Mouse (Mus musculus): Measurements from ENCODE around the gene 4933415F23Rik. TPM values are rescaled to one million over a fixed set of nuclear protein-coding genes. Genes with fewer than 3 reads are reported as not detected.
"Not testable (repeated sequence)": the region's sequence is repeated elsewhere in the genome, so short reads cannot be mapped to it uniquely, and the experiment has no call there.

Gene 4933415F23Rik
- polyA plus RNA-seq (2015; fragmentation: Nextera tagmentation; extraction: Ambion mirVana), result not detected in 2 replicates

GRCm38 (mm10) chr1:23102021-23102420 is at the start of gene 4933415F23Rik:
Gene 4933415F23Rik, minus strand, starts transcription at chr1:23102253.
- Histone ChIP-seq H3K27ac (no peak within 1 kb of the TSS), H3K4me3 (no peak within 1 kb of the TSS), H3K9ac (no peak within 1 kb of the TSS), H3K36me3 (replicated peaks) (no peaks in the 10 kb centered on the region), H3K4me1 (no peaks in the 10 kb centered on the region), H3K9me3 (no peaks in the 10 kb centered on the region), H3K4me2 (no peak within 1 kb of the TSS), H3K27me3 (replicated peaks) (no peaks in the 10 kb centered on the region)
- WGBS, result 95% methylated on average over 20 of the region's 20 CpGs
- ATAC-seq (replicated peaks), result no peak

DNA sequence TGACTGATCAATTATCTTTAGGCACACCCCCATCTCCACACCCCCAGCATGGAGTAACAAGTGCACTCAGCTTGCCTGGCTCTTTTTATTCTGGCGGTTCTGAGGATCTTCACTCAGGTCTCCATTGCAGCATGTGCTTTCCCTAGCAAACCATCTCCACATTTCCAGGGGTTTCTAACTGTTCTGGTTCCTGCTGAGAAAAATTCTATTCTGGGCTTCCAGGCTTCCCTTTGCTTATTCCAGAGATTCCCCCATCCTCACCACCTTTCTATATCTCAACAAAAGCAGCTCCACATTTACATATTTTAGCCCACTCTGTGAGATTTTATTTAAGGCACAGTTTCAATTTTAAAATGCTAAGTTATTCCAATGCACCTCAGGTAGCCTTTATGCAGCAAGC is 49.7 kb upstream of the 4933415F23Rik start:
- Histone ChIP-seq H3K4me3 (no peak overlapping the region), H3K4me2 (no peak overlapping the region), H3K27ac (no peak overlapping the region), H3K4me1 (no peaks in the 10 kb centered on the region), H3K27me3 (replicated peaks) (no peaks in the 10 kb centered on the region), H3K36me3 (replicated peaks) (no peaks in the 10 kb centered on the region), H3K9ac (no peak overlapping the region), H3K9me3 (no peaks in the 10 kb centered on the region)
- WGBS, result 81% methylated on average over 1 of the region's 1 CpGs
- no peak for ATAC-seq (replicated peaks)

- no peak for ATAC-seq (replicated peaks)
- Histone ChIP-seq H3K4me3 (no peak overlapping the region), H3K9me3 (no peaks in the 10 kb centered on the region), H3K27me3 (replicated peaks) (no peaks in the 10 kb centered on the region), H3K4me2 (no peak overlapping the region), H3K27ac (no peak overlapping the region), H3K36me3 (replicated peaks) (no peaks in the 10 kb centered on the region), H3K9ac (no peak overlapping the region), H3K4me1 (no peaks in the 10 kb centered on the region)
- 60% methylated on average over 5 of the region's 5 CpGs for WGBS
These were observed 44.3 kb upstream of the 4933415F23Rik start for GRCm38 (mm10) chr1:23146198-23146873.

DNA sequence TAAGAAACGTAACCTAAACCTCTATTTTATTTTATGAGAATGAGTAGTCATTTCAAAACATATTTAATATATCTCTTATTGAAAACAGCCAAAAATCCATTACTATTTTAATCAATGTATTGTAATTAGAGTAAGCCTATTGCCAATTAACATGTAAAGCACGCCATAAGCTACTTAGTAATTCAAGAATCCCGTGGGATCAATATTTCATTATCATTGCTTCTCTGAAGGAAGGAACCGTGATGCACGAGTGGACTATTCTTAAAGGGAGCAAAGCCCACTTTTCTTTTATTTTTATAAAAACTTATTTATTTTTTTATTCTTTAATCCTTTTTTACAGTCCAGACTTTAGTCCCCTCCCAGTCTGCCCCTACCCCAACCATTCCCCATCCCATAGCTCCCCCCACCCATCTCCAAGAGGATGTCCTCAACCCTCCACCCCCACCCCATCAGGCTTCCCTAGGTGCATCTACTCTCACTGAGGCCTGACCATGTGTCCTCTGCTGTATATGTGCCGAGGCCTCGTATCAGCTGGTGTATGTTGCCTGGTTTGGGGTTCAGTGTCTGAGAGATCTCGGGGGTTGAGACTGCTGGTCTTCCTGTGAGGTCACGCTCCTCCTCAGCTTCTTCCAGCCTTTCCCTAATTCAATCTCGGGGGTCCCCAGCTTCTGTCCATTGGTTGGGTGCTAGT is 39.2 kb upstream of the 4933415F23Rik start:
- Histone ChIP-seq H3K9me3 (no peaks in the 10 kb centered on the region), H3K9ac (no peak overlapping the region), H3K4me3 (no peak overlapping the region), H3K27me3 (replicated peaks) (no peaks in the 10 kb centered on the region), H3K4me1 (no peaks in the 10 kb centered on the region), H3K4me2 (no peak overlapping the region), H3K27ac (no peak overlapping the region), H3K36me3 (replicated peaks) (no peaks in the 10 kb centered on the region)
- ATAC-seq (replicated peaks), result no peak
- 80% methylated on average over 10 of the region's 10 CpGs for whole genome bisulfite sequencing

- H3K36me3 ChIP-seq (replicated peaks); ATAC-seq (replicated peaks); H3K4me2 ChIP-seq; H3K9ac ChIP-seq; H3K4me1 ChIP-seq; H3K9me3 ChIP-seq; H3K27ac ChIP-seq; H3K4me3 ChIP-seq; H3K27me3 ChIP-seq (replicated peaks): not testable (repeated sequence)
- WGBS, result 0% methylated on average over 1 of the region's 1 CpGs
These were observed 38.5 kb upstream of the 4933415F23Rik start for GRCm38 (mm10) chr1:23140530-23140929.

DNA sequence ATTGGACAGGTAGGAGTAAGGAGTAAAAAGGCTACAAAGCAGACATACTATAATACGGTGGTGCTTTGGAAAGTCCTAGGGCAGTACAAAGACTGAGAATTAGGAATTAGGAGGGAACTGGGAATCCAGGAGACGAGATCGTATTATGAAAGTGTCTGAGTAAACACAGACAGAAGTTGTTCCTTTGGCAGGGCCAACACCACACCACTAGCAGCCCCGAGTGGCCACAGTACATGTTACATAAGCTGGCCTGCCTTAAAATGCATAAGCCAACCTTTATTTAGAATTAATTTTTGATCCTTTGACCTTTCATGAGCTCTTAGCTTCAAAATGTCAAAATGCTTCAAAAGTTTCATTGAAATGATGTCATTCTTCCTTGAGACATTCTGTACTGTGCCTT is 18.8 kb upstream of the 4933415F23Rik start:
- H3K4me1 ChIP-seq, result no peaks in the 10 kb centered on the region

DNA sequence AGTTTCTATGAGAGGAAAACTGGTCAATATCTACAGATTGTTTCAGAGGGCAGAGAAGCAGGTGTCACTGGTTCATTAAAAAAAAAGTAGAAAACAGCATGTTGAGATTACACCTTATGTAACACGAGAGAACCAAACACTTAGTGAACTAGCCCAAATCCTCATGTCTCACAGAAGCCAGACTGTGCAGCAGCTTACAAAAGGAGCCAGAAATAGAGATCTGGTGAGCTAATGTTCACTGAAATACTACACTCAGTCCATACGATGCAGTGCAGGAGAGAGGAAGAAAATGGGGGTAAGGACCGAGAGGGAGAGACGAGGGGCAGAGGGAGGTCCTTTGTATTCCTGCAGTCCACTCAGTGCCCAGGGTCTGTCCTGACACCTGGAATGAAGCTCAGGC is 17.4 kb upstream of the 4933415F23Rik start:
- ATAC-seq (replicated peaks), result no peak
- no peak overlapping the region for H3K9ac ChIP-seq
- WGBS, result 73% methylated on average over 4 of the region's 4 CpGs

More for the DNA sequence above, 18.8 kb upstream of the 4933415F23Rik start:
- 75% methylated on average over 4 of the region's 4 CpGs for WGBS
- H3K27me3 ChIP-seq (replicated peaks), result no peaks in the 10 kb centered on the region
- H3K4me3 ChIP-seq, result no peak overlapping the region
- no peak overlapping the region for H3K9ac ChIP-seq
- no peaks in the 10 kb centered on the region for H3K36me3 ChIP-seq (replicated peaks)
- no peak overlapping the region for H3K4me2 ChIP-seq
- H3K27ac ChIP-seq, result no peak overlapping the region
- ATAC-seq (replicated peaks), result no peak
- no peaks in the 10 kb centered on the region for H3K9me3 ChIP-seq

GRCm38 (mm10) chr1:23117423-23117822 is 15.4 kb upstream of the 4933415F23Rik start:
- WGBS, result 69% methylated on average over 3 of the region's 3 CpGs
- no peaks in the 10 kb centered on the region for H3K36me3 ChIP-seq (replicated peaks)
- H3K4me1 ChIP-seq, result no peaks in the 10 kb centered on the region
- no peak for ATAC-seq (replicated peaks)
- no peak overlapping the region for H3K27ac ChIP-seq
- H3K4me3 ChIP-seq, result no peak overlapping the region
- no peak overlapping the region for H3K4me2 ChIP-seq
- H3K9me3 ChIP-seq, result no peaks in the 10 kb centered on the region
- no peaks in the 10 kb centered on the region for H3K27me3 ChIP-seq (replicated peaks)
- H3K9ac ChIP-seq, result no peak overlapping the region

More for the DNA sequence above, 17.4 kb upstream of the 4933415F23Rik start:
- Histone ChIP-seq H3K4me1 (no peaks in the 10 kb centered on the region), H3K4me3 (no peak overlapping the region), H3K9me3 (no peaks in the 10 kb centered on the region), H3K4me2 (no peak overlapping the region), H3K36me3 (replicated peaks) (no peaks in the 10 kb centered on the region), H3K27me3 (replicated peaks) (no peaks in the 10 kb centered on the region), H3K27ac (no peak overlapping the region)

DNA sequence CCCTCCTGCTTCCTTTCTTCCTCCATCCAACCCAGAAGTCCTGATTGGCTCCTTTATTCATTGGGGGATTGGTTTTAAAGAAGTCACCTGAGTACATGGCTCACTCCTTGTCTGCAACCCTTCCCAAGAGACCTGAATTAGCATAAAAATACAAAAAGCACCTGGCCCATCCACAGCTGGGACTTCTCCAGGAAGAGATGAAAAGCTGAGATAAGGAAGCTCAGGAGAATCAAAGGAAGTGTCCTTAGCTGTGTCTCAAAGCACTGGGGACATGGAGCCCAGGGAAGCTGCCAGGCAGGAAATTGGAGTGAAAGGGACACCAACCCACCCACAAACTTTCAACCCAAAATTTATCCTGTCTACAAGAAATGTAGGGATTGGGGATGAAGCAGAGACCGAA is 7.1 kb upstream of the 4933415F23Rik start:
- Histone ChIP-seq H3K9me3 (no peaks in the 10 kb centered on the region), H3K27ac (no peak overlapping the region), H3K4me3 (no peak overlapping the region), H3K36me3 (replicated peaks) (no peaks in the 10 kb centered on the region), H3K4me2 (no peak overlapping the region), H3K9ac (no peak overlapping the region), H3K27me3 (replicated peaks) (no peaks in the 10 kb centered on the region), H3K4me1 (no peaks in the 10 kb centered on the region)
- ATAC-seq (replicated peaks), result no peak
- 98% methylated on average over 1 of the region's 1 CpGs for WGBS

DNA sequence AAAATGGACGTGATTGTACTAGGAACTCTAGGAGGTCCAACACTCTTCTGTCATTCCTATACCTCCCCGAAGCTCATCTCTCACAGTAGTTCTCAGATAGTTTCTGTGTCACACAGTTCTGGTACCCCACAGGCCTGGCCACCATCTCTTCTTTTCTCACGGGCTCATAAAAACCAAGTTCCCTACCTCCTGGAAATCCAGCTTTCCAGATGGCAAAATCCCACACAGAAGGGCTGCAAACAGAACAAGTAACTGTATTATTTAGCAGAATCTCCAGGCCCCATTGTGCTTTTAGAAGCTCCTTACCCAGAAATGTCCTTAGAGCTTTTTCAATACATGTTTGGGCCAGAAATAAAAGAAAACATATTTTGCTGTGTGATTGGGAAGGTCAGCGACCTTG is 828 bp upstream of the 4933415F23Rik start:
- H3K9me3 ChIP-seq, result no peaks in the 10 kb centered on the region
- no peak for ATAC-seq (replicated peaks)
- H3K4me1 ChIP-seq, result no peaks in the 10 kb centered on the region
- H3K27ac ChIP-seq, result no peak overlapping the region
- H3K9ac ChIP-seq, result no peak overlapping the region
- 89% methylated on average over 4 of the region's 4 CpGs for WGBS
- no peak overlapping the region for H3K4me2 ChIP-seq
- H3K27me3 ChIP-seq (replicated peaks), result no peaks in the 10 kb centered on the region
- H3K4me3 ChIP-seq, result no peak overlapping the region
- no peaks in the 10 kb centered on the region for H3K36me3 ChIP-seq (replicated peaks)

DNA sequence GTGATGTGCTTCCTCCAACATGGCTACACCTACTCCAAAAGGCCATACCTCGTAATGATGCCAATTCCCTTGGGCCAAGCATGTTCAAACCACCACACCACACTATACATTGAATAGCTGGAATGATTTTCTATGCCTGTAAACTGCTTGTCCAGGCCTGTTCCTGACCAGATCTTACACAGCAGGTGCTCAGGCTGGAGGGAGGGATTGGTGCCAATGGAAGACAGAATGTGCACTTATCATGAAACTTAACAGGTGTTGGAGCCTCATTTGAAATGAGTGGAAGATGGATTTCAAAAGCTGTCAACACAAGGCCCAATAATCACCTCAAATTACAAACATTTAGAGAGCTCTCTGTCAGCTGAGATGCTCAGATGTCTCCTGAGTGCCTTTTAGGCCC is 2.3 kb downstream of the 4933415F23Rik start:
- no peak overlapping the region for H3K27ac ChIP-seq
- H3K4me2 ChIP-seq, result no peak overlapping the region
- H3K9me3 ChIP-seq, result no peaks in the 10 kb centered on the region
- H3K4me1 ChIP-seq, result no peaks in the 10 kb centered on the region
- no peaks in the 10 kb centered on the region for H3K27me3 ChIP-seq (replicated peaks)
- H3K4me3 ChIP-seq, result no peak overlapping the region
- H3K36me3 ChIP-seq (replicated peaks), result no peaks in the 10 kb centered on the region
- ATAC-seq (replicated peaks), result no peak
- H3K9ac ChIP-seq, result no peak overlapping the region
- 79% methylated on average over 1 of the region's 1 CpGs for WGBS

DNA sequence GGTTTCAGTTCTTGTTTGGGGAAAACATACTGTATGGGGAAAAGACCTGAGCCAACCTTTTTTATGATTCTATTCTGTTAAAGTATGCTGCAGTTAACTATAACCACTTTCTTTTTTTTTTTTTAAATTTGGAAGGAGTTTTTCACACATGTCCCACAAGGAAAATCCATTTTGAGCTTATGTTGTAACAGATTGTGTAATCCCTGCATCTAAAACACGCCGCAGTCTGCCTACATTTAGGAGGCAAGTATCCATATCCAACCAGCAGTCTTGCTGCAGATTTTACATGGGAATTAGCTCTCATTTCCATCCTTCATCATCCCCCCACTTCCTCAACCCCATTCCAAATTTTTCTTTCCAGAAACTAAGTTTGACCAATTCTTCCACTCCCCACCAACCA is 3.6 kb downstream of the 4933415F23Rik start:
- Histone ChIP-seq H3K27me3 (replicated peaks) (no peaks in the 10 kb centered on the region), H3K9me3 (no peaks in the 10 kb centered on the region), H3K9ac (no peak overlapping the region), H3K4me3 (no peak overlapping the region), H3K4me1 (no peaks in the 10 kb centered on the region), H3K4me2 (no peak overlapping the region), H3K36me3 (replicated peaks) (no peaks in the 10 kb centered on the region), H3K27ac (no peak overlapping the region)
- WGBS, result 91% methylated on average over 2 of the region's 2 CpGs
- ATAC-seq (replicated peaks), result no peak

DNA sequence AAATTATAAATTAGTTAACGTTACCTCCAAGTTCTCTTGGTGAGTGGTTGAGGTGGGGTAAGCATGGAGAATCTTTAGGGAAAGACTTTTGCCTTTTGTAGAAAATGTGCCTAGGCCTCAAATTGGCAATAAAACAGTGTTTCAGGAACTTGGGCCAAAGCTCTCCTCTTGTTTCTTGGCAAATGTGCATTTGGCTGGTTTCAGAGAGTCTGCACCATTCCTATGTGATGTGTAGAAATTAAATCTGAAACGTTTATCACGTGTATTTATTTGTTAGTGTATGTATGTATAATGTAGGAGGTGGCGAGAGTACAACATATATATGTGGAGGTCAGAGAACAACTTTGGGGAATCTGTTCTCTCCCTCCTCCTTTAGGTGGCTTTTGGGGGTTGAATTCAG is 4.1 kb downstream of the 4933415F23Rik start:
- 86% methylated on average over 4 of the region's 4 CpGs for WGBS
- Histone ChIP-seq H3K27me3 (replicated peaks) (no peaks in the 10 kb centered on the region), H3K4me2 (no peak overlapping the region), H3K27ac (no peak overlapping the region), H3K4me1 (no peaks in the 10 kb centered on the region), H3K9me3 (no peaks in the 10 kb centered on the region), H3K36me3 (replicated peaks) (no peaks in the 10 kb centered on the region), H3K9ac (no peak overlapping the region), H3K4me3 (no peak overlapping the region)
- ATAC-seq (replicated peaks), result no peak

Measured in midbrain, embryonic 15.5 days (tissue).